Mouse (Mus musculus) Patski (cell line): ENCODE data around the gene Gm867. TPM values are rescaled to one million over a fixed set of nuclear protein-coding genes. Genes with fewer than 3 reads are reported as not detected.

Source experiments
- ATAC-seq: fragments of 100-300 bp; one replicate; pipeline ENCODE4 v1.8.0; 2021
- CTCF ChIA-PET: fragments of 350-600 bp; sonication (Branson Sonifier 250); formaldehyde crosslinking; loops from one replicate; lab custom pipeline; 2022; ENCODE audit warnings: inconsistent platforms; lab: Charles Lee
- POLR2A ChIA-PET: fragments of 350-600 bp; sonication (Branson Sonifier 250); formaldehyde crosslinking; loops from one replicate; lab custom pipeline; 2022; ENCODE audit warnings: antibody characterized with exemption, inconsistent platforms; lab: Charles Lee
- DNase-seq: peaks from one replicate; pipeline ENCODE4 v3.0.0-alpha.2; 2011; ENCODE audit warnings: low read depth, low spot score
- H3K27me3 ChIP-seq: fragments of 371-371 bp; one replicate; pipeline ENCODE4 v1.5.1; 2021
- CTCF ChIP-seq: fragments of 100-300 bp; IDR thresholded peaks from one replicate; pipeline ENCODE4 v1.5.1; 2021
- in situ Hi-C: fragments of 300-500 bp; cut with MboI; formaldehyde crosslinking; loops from 3 replicates; pipeline ENCODE4 v1.11.1; 2018; ENCODE audit warnings: low pct_unique_long_range_greater_than_20kb, mixed read lengths
- polyA plus RNA-seq: library from polyadenylated mRNA; unstranded; gene quantifications from one replicate; pipeline ENCODE4 v1.2.3, GENCODE M21; 2021

Gm867 gene
- polyA plus RNA-seq, 1 experiment from 2014 or later: 0.05 TPM

GRCm38 (mm10) chr10:75904391-75904790, 36.1 kb downstream of the Gm867 start:
- no peak for ATAC-seq
- no peak for TF ChIP-seq CTCF
- H3K27me3 ChIP-seq: no peaks in the 10 kb centered on the region
- ChIA-PET CTCF (interaction anchor here (1.5 to 1.6 kb wide), 2 partner anchors 11 to 14 kb away, joined by 4 to 8 read pairs; no protein-coding TSS in a partner anchor), POLR2A (interaction anchor here (1.0 to 1.1 kb wide), 2 partner anchors 10 to 17 kb away, joined by 3 read pairs; partner anchors contain the start of gene Smarcb1)
- DNase-seq: no peak
- in situ Hi-C loops: no loop called here

GRCm38 (mm10) chr10:75898846-75899245, 41.6 kb downstream of the Gm867 start:
- ChIA-PET POLR2A (interaction anchor here (1.4 kb wide), 1 partner anchor 24 kb away, joined by 3 read pairs; no protein-coding TSS in a partner anchor), CTCF (interaction anchor here (1.1 to 2.5 kb wide), 4 partner anchors 13 to 53 kb away, joined by 3 to 9 read pairs (median 6); no protein-coding TSS in a partner anchor)
- TF ChIP-seq CTCF: no peak
- in situ Hi-C loops: no loop called here
- peak; percentile 83 for DNase-seq
- no peaks in the 10 kb centered on the region for H3K27me3 ChIP-seq
- ATAC-seq: peak; percentile 97

- ATAC-seq (no peak), DNase-seq (no peak)
- no peaks in the 10 kb centered on the region for H3K27me3 ChIP-seq
- ChIA-PET POLR2A (interaction anchor here (1.4 kb wide), 1 partner anchor 25 kb away, joined by 3 read pairs; no protein-coding TSS in a partner anchor), CTCF (interaction anchor here (1.1 to 2.5 kb wide), 7 partner anchors 13 to 54 kb away, joined by 3 to 9 read pairs (median 4); no protein-coding TSS in a partner anchor)
- TF ChIP-seq CTCF: no peak
- in situ Hi-C loops: no loop called here
Measured at GRCm38 (mm10) chr10:75898039-75898564, 42.4 kb downstream of the Gm867 start.

GRCm38 (mm10) chr10:75897373-75897772, 43.1 kb downstream of the Gm867 start:
- in situ Hi-C loops: no loop called here
- POLR2A ChIA-PET: no interaction called here

GRCm38 (mm10) chr10:75896208-75896607, 44.3 kb downstream of the Gm867 start:
- H3K27me3 ChIP-seq: no peaks in the 10 kb centered on the region
- TF ChIP-seq CTCF: no peak
- POLR2A ChIA-PET: no interaction called here
- ATAC-seq: no peak
- in situ Hi-C loops: no loop called here
- DNase-seq: no peak
- CTCF ChIA-PET: interaction anchor here (1.6 to 1.8 kb wide), 3 partner anchors 14 to 26 kb away, joined by 4 read pairs; no protein-coding TSS in a partner anchor

More at GRCm38 (mm10) chr10:75897373-75897772, 43.1 kb downstream of the Gm867 start:
- H3K27me3 ChIP-seq: no peaks in the 10 kb centered on the region
- no peak for DNase-seq
- TF ChIP-seq CTCF: no peak
- ATAC-seq: no peak
- CTCF ChIA-PET: interaction anchor here (1.2 to 2.5 kb wide), 6 partner anchors 14 to 52 kb away, joined by 4 to 9 read pairs (median 4); no protein-coding TSS in a partner anchor

- no peak for TF ChIP-seq CTCF
- CTCF ChIA-PET: interaction anchor here (1.6 to 1.8 kb wide), 2 partner anchors 14 to 17 kb away, joined by 4 read pairs; no protein-coding TSS in a partner anchor
- in situ Hi-C loops: no loop called here
Measured at GRCm38 (mm10) chr10:75895730-75896129, 44.7 kb downstream of the Gm867 start.

GRCm38 (mm10) chr10:75894601-75895000, 45.9 kb downstream of the Gm867 start:
- in situ Hi-C loops: no loop called here
- ATAC-seq: no peak
- no peak for DNase-seq
- POLR2A ChIA-PET: interaction anchor here (0.9 kb wide), 2 partner anchors 9 to 37 kb away, joined by 3 read pairs; no protein-coding TSS in a partner anchor
- CTCF ChIA-PET: interaction anchor here (1.1 to 1.8 kb wide), 2 partner anchors 13 to 36 kb away, joined by 3 to 4 read pairs; no protein-coding TSS in a partner anchor
- H3K27me3 ChIP-seq: no peaks in the 10 kb centered on the region
- TF ChIP-seq CTCF: no peak

More at GRCm38 (mm10) chr10:75895730-75896129, 44.7 kb downstream of the Gm867 start:
- DNase-seq: no peak
- POLR2A ChIA-PET: interaction anchor here (0.9 kb wide), 1 partner anchor 36 kb away, joined by 3 read pairs; no protein-coding TSS in a partner anchor
- no peaks in the 10 kb centered on the region for H3K27me3 ChIP-seq
- no peak for ATAC-seq

- no peak for TF ChIP-seq CTCF
- ChIA-PET CTCF (interaction anchor here (1.1 kb wide), 1 partner anchor 34 kb away, joined by 3 read pairs; no protein-coding TSS in a partner anchor), POLR2A (no interaction called here)
- ATAC-seq (peak; percentile 74), DNase-seq (no peak)
- H3K27me3 ChIP-seq: no peaks in the 10 kb centered on the region
- in situ Hi-C loops: no loop called here
Measured at GRCm38 (mm10) chr10:75893089-75893750, 47.3 kb downstream of the Gm867 start, which contains the start of gene Derl3. Gene Derl3 (plus strand): TSS chr10:75893413.

GRCm38 (mm10) chr10:75889406-75890153, 50.9 kb downstream of the Gm867 start:
- in situ Hi-C loops: loop anchor here (10.0 kb wide), 1 partner anchor 65 kb away; the partner anchor contains the start of gene Gm5134
- ChIA-PET POLR2A (no interaction called here), CTCF (interaction anchor here (1.1 kb wide), 1 partner anchor 11 kb away, joined by 3 read pairs; no protein-coding TSS in a partner anchor)
- ATAC-seq: no peak
- no peak for TF ChIP-seq CTCF
- no peaks in the 10 kb centered on the region for H3K27me3 ChIP-seq
- DNase-seq: no peak

Other genes with a start within 250 kb of the Gm867 start
- gene Cabin1, start 176.3 kb downstream of the Gm867 start, polyA plus RNA-seq: 40.7 TPM
- 128 TPM for gene Ddt, start 167.3 kb downstream of the Gm867 start, polyA plus RNA-seq
- gene Gm20441, start 159.7 kb downstream of the Gm867 start, polyA plus RNA-seq: not detected
- 0.03 TPM for gene Gstt3, start 159.3 kb downstream of the Gm867 start, polyA plus RNA-seq
- gene Gstt1, start 142.1 kb downstream of the Gm867 start, polyA plus RNA-seq: 0.45 TPM
- not detected for gene Gstt4, start 118.1 kb downstream of the Gm867 start, polyA plus RNA-seq
- gene Gstt2, start 103.2 kb downstream of the Gm867 start, polyA plus RNA-seq: 0.35 TPM
- 592 TPM for gene Mif, start 80.4 kb downstream of the Gm867 start, polyA plus RNA-seq
- 1.1 TPM for gene Derl3, start 47.3 kb downstream of the Gm867 start, polyA plus RNA-seq
- 107 TPM for gene Smarcb1, start 19.1 kb downstream of the Gm867 start, polyA plus RNA-seq
- gene Chchd10, start 7.5 kb downstream of the Gm867 start, polyA plus RNA-seq: 362 TPM
- gene Mmp11, start 4.2 kb downstream of the Gm867 start, polyA plus RNA-seq: 67.8 TPM
- not detected for gene Vpreb3, start 2.4 kb upstream of the Gm867 start, polyA plus RNA-seq
- not detected for gene Gm5134, start 13.8 kb upstream of the Gm867 start, polyA plus RNA-seq
- gene Zfp280b, start 92.0 kb upstream of the Gm867 start, polyA plus RNA-seq: 8.9 TPM
- not detected for gene Slc5a4b, start 170.3 kb upstream of the Gm867 start, polyA plus RNA-seq
- gene Slc5a4a, start 206.8 kb upstream of the Gm867 start, polyA plus RNA-seq: not detected